Mouse (Mus musculus): ENCODE measurements at regions not wholly inside any gene's neighbourhood (a gene's known extent, or its start where the extent isn't known, plus 50 kb on each side); places are given as distances from the start of the nearest gene placed in this dataset.

DNA sequence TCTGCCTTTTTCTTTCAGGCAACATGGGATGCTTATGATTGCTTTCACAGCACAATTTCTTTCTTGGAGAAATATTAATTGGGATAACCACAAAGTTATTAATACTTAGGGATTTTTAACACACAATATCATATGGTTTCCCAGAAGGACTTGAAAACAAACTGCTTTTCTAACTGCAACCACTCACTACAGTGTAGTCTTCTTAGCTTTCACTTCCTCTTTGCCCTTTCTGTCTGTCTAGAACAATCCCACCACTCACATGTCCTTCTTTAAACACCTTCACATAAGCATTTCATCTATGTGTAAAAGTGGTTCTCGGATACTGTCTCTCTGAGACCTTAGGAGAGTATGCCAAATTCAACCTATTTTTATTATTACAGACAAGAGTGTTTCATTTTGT, 204.3 kb downstream of the C1d start:
- in situ Hi-C loops (cut with MboI, MseI), result loop anchor here (10.0 kb wide), 1 partner anchor 1223 kb away; no protein-coding TSS in a partner anchor

DNA sequence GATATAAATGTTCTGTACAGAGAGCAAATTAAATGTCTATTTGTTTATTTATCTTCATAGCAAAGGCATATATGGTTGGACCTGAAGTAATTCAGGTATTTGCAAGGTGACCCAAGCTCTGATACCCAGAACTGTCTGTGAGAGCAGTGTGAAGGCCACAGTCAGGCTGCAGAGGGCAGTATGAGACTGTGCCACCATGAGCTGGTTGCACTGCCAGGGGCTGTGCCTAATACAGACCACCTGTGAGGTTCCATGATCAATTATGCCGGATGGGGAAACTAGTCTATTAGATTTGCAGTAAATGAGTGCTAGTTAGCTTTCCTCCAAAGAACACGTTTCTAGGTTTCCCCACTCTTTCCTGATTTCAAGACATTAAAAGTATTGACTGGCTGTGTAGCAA, 207.5 kb downstream of the C1d start:
- in situ Hi-C loops (cut with MboI, MseI), result loop anchor here (10.0 kb wide), 1 partner anchor 1220 kb away; no protein-coding TSS in a partner anchor

DNA sequence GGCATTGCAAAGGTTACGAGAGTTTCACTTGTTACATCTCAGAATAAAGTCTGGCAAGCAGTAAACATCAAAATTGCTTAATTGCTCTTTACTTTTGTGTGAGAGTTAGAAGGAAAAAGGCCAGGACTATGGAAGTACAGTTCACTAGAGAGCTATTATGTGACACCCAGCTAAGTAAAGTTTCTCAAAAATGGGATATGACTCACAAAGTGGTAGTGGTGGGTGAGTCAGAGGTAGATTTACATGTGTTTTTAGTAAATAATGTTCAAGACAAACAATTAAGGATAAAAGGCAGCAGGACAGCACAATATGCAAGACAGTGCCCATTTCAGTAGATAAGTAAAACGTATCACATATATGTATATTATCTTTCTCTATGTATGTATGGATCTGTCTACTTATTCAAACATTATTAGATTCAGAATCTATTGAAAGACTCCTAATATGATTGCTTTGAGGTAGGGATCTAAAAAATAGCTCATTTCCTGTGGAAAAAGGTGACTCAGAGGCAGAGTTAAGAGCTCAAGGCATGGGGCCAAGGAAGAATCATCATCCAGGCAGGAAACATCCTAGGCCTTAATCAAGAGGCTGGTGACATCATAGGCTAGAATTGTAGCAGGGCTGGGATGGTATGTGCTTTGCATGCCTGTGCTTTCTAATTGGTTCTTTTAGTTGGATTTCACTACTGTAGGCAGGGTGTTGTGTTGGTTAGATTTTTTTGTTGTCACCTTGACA, 211.2 kb downstream of the C1d start:
- in situ Hi-C loops (cut with MboI, MseI), result loop anchor here (10.0 kb wide), 1 partner anchor 1216 kb away; no protein-coding TSS in a partner anchor

DNA sequence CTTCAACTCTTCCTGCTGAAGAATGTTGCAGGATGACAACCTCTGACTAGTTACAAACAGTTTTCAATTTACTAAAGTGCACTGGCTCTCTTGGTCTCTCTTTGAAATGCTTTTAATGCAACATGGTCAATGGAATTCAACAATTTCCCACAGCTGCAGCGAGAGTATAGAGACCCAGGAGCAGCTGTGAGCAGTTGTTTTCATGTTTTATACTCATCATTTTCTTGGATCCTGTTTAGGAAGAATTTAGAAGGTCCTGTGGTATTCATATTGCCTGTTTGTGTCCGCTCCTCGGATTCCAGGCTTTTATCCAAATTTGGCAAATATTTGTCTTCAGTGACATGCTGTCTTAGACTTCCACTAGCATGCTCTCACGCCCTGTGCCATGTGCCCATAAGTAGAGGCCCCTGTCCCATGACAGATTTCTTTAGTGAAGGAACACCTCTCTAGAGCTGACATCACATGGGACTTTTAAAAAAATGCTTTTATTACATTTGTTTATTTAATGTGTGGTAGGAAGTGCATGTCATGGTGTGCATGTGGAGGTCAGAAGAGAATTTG, 224.1 kb downstream of the C1d start:
- in situ Hi-C loops (cut with MboI, MseI), result no loop called here

DNA sequence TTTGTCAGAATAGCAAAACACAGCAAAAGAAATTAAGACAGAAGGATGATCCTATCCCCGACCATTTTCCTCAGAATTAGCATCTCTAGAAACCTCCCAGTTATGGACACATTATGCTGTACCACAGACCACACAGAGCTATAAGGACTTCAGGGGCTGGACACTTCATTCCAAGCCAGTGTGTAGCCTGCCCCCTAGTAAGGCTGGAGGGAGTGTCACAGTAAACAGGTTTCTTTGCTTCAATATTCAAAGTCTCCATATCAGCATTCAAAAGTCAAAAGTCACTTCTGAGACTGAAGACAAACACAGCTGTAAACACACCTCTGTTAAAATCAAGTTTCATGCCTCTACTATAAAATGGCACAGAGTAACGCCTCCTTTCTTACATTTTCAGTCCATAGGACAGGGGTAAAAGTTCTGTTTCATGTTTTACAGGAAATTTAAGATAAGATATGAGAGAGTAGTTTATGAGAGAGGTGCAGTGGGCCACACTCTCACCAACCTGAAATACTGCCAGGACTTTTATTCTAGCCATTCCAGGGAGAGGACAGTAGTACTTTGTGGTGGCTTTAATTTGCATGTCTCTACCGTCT, 226.6 kb downstream of the C1d start:
- in situ Hi-C loops (cut with MboI, MseI), result no loop called here

DNA sequence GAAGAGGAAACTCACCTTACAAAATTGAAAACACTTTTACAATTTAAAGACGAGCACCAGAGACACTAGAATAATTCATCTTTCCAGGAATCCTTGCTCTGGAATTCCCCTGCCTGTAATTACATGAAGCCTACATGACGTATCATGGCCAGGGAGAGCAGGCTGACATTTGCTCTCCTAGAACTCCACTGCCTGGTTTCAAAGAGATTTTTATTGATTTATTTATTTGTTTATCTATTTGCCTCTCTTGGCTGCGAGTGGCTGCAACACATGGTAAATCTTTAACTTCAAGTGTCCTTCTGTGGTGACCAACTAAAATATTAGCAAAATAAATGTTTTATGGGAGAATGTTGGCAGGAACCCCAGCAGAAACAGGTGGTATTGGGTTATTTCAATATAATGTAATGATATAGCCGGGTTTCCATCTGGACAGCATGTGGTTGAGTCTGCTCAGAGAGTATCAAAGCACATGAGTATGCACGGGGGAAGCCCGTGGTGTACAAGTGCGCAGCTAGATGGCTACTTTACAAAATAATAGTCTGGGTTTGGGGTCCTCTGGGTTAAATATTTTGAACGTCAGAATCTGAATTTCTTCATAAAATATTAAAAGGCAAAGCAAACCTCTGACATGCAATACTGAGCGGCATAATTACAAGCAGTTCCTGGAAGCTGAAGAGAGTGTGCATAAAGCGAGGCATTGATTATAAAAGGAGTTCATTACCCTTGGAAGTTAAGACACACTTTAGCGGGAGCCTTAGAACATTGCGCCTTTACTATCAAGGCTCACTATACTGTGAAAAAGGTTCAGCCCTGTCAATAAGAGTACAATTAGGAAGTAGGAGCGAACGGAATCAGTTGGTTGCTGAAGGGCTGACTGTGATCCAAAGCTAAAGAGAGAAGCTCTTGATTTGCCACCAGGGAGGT, 244.0 kb downstream of the C1d start:
- in situ Hi-C loops (cut with MboI, MseI), result no loop called here

DNA sequence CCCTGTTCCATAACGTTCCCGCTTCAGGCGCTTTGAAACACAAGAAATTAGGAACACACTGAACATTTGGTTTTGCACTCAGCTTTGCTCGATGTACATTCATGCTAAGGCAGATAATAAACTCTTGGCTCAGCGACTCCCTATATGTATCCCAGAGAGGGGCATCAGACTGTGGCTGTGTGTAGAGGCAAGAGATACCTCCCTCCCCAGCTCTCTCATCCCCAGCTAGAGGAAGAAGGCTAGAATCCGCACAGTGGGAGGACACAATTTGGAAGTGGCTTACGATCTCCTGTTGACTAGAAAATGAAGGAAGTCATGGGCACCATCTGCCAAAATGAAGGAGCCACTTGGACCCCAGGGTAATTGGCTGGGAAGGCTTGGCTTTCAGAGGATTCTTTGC, 244.7 kb downstream of the C1d start:
- in situ Hi-C loops (cut with MboI, MseI), result no loop called here

DNA sequence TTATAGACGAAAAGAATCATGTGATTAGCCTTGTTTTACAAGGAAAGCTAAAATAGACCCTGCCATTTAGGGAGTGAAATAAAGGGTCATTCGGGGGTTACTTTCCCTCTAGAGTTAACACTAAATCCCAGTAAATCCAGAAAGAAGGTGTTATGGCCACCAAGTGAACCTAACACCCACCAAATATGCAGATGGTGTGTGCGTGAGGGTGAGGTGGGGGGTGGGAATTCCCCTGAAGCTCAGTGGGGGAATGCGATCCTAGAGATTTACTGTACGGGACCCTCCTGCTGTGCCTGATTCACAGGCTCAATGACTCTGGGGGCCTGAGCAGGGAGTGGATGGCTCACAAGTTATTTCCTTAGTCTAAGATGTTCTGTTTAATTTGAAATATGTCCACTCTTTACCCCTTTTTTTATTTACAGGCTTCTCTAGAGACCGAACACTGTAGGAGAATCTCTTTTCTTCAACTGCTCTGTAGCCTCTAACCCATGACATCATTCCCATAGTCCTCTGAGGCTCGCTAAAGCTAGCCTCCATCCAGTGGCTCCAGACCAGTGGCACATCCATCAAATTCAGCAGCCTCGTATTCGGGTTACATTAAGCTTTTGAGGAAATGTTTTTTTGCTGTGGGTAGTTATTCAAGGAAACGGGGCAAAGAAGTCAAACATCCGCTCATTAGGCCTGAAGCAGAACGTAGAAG, 265.0 kb downstream of the C1d start:
- in situ Hi-C loops (cut with MboI, MseI), result no loop called here

DNA sequence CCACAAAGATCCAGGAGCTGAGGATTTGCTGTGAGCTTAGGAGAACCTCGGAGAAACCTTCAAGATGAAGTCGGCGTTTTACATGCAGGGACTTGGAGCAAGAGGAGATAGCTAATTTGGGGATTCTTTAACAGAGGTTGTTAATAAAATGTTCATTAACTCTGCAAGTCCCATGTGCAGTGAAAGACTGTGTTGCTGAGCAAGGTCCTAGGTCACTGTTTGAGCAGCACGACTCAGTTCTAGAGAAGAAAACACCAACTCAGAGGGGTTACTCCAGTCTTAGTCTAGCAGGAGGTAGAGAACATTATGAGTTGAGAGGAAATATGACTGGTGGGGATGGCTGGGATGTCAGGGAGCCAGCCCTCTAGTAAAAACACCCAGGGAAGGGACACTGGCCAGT, 265.9 kb downstream of the C1d start:
- in situ Hi-C loops (cut with MboI, MseI), result no loop called here

DNA sequence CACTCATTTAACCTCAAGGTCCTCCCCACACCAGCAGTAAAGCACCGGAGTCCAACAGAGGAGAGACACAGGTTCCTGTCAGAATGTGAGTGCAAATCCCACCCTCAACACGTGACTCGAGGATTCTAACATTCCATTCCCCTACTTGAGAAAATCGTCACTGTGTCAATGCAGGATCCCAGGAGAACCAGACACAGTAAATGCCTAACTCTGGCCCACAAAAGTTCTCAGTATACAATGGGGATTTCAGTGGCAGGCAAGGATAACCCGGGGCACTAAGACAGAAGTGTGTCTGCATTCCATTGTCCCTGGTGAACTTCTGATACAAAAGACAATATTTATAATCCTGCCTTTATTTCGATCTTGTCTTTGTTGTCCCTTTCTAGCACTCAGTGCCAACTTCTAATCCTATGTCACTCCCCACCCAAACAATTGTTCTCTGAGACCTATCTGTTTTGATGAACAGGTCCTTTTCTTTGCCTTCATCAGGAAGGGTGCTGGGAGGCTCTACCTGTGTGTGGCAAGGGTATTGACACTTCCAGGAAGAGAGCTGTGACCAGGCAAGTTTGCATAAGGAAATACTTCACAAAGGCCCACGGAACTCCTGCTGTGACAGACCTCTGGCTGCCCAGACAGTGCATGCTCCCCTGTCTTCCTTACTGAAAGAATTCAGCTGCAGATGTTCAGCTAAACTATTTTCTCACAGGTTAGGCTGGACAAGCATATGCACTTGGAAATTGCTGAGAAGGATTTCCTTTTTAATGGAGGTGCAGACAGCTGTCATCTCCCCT, 267.8 kb downstream of the C1d start:
- in situ Hi-C loops (cut with MboI, MseI), result no loop called here

DNA sequence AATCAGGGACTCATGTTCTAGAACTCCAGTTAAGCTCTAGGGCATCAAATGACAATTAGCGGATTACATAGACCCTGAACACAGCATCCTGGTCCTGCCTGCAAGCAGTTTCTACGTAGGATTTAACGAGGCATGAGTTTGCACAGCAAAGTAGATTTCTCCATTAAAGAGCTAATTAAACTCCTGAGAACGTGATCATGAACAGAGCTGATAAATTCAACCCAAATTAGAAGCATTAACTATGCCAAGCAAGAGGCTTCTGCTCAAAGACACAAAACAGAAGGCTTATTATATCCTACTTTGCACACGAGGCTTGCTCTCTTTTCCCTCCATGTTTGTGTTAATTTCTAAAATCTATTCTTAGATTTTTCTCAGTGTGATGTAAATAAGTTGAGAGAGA, 269.1 kb downstream of the C1d start:
- in situ Hi-C loops (cut with MboI, MseI), result no loop called here

DNA sequence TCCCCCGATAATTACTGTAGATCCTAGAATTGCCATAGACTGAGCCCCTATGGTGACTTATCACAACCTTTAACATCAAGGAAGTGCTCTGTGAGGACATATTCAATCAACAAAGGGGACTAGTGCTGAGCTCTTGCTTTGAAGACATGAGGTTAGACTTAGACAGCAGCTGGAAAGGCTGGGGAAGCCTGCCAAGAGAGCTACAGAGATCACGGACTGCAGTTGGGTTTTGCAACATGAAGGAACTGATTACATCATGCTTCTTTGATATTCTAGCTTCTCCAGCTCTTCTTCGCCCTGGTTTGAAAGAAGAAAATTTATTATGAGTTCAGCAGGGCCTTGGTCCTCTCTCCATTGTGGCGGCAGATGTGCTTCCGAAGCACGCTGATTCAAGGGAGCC, 271.2 kb downstream of the C1d start:
- in situ Hi-C loops (cut with MboI, MseI), result no loop called here

DNA sequence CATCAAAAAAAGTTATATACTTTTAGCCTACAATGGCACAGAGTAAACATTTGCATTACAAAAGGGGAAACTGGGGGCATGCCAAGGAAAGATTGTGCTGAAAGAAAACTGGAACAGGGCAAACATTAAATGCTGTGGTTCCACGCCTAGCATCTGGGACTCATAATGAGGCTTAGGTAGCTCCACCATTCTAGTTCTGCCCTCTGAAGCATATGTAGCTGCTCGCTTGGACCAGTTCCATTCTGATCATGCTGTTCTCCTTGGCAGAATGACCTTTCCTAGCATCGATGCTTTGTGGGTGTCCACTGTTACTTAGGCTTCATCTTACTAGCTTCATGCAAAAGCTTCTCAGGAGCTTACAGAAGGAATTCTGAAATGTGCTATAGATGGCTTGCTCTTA, 276.3 kb downstream of the C1d start:
- in situ Hi-C loops (cut with MboI, MseI), result no loop called here

DNA sequence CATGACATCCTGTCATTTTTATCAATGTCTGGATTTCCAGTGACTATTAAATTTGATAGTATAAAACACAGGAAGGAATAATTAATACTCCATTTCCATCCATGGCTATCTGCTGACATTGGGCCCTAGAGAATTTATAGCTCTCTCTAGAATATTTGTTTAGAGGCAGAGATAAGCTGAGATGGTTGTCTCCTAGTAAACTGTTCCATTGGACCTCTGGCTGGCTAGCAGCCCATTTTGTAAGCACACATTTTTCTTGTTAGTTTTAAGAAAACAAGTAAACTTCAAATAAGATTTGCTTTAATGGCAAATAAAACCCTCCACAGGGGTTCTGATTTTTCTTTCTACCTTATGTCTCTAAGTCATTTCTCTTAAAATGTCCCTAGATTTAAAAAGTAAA, 288.9 kb downstream of the C1d start:
- in situ Hi-C loops (cut with MboI, MseI), result loop anchor here (10.0 kb wide), 1 partner anchor 859 kb away; no protein-coding TSS in a partner anchor

DNA sequence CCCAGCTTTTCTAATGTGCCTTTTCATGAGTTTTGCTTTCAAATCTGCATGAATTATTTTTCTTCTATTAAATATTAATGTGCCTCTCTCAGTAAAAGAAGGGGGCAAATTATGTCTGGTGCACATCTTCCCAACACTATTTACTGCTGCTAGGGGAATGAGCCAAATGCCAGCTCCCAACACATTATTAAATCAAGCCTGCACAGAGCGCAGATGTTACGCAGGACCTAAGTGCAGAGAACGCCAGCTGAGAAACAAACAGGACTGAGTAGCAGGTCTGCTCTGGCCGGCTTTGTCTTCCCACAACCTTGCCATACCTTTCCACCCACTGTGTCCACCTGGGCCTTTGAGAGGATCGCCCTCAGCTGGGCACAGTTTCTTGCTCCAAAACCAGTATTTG, 291.8 kb downstream of the C1d start:
- in situ Hi-C loops (cut with MboI, MseI), result loop anchor here (10.0 kb wide), 1 partner anchor 856 kb away; no protein-coding TSS in a partner anchor

DNA sequence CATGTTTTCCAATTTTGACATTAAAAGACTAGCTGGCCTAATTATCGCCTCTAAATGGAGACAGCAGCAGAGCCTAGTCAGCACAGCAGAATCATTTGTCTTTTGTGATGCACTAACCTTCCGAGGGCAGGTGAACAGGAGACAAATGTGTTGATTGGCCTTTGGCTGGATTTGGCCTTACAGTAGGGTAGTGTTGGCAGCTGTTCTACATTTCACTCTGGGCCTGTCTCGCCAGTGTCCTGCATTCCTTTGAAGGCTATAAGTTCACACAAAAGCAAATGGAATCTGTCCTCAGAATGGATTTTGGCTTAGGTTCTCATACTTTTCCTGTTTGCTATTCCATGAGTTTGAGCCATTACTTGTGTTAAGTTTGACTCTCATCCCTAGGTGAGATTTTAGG, 297.9 kb downstream of the C1d start:
- in situ Hi-C loops (cut with MboI, MseI), result no loop called here

DNA sequence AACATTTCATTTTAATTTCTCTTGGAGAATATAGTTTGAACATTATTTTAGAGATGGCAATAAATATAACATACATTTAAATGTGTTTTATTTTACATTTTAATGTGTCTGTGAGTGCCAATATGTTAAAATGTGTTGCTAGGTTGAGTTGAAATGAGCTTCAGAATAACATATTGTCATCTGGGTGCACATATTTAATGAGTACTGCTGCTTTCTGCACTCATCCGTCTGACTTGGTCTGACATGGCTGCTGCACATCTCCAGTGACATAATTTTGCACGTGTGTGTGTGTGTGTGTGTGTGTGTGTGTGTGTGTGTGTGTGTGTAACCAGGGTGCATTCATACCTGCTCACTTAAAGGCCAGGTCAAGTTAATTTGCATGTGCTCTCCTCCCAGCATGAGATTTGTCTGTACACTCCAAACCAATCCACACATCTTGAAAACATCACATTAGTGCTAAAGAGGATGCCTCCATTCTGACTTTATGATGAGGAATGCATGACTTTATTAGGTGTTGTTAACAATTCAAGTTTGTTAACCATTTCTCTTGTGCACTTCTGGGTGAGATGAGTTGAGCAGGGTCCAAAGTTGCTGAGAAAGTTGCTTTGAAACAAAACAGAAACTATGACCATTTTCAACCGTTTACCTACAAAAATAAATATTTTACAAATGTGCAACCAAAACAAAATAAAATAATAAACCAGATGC, 334.6 kb downstream of the C1d start:
- in situ Hi-C loops (cut with MboI, MseI), result no loop called here

DNA sequence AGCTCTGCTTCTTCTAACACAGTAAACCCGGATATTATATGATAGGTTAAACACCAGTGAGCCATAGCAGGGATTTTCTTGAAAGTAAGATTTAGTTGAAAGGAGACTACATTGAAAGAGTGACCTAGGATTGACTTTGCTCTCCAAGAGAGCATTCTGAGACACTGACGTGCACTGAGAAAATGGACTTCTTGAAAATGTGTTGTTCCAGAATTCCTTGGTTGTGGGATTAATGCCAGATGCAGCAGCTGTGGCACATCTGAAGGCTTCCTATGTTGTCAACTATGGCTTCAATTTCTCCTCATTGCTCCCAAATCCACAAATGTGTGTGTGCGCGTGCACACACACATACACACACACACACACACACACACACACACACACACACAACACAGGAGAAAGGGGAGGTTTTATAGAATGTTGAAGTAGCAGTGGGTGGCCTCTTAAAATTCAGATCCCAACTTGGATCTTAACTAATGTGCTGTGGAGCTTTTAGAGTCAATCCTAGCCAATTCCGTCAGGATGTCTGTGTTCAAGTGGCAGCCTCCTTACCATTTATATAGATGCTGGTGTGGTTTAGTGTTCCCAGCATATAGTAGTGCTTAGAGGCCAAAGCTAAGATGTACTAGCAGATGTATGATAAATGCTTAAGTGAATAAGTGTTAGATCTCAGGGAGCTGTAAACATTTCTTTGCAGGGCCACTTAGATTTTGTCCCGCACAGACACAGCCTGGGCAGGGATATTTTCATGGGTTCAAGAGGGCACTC, 346.5 kb downstream of the C1d start:
- in situ Hi-C loops (cut with MboI, MseI), result no loop called here
